Mouse (Mus musculus) embryonic facial prominence, embryonic 10.5 days (tissue): ENCODE data around the gene Trafd1. TPM values are rescaled to one million over a fixed set of nuclear protein-coding genes. Genes with fewer than 3 reads are reported as not detected.

ENCODE experiments used
- polyA plus RNA-seq: library from polyadenylated mRNA; unstranded; fragments of >200 nt; fragmentation: Nextera tagmentation; extraction: Ambion mirVana; gene quantifications from 2 replicates; pipeline ENCODE4 v1.2.1, GENCODE M21; 2016

Trafd1 gene
- polyA plus RNA-seq, 1 experiment from 2014 or later = 74.8 TPM

Other genes with a start within 250 kb of the Trafd1 start
- 25.0 and 25.4 TPM in 2 replicates for gene Ptpn11, start 194.2 kb downstream of the Trafd1 start, polyA plus RNA-seq
- 686 and 696 TPM in 2 replicates for gene Rpl6, start 181.2 kb downstream of the Trafd1 start, polyA plus RNA-seq
- gene Hectd4, start 165.4 kb downstream of the Trafd1 start, polyA plus RNA-seq = 4.4 and 5.0 TPM in 2 replicates
- gene Naa25, start 12.3 kb upstream of the Trafd1 start, polyA plus RNA-seq = 49.4 and 53.7 TPM in 2 replicates
- gene Tmem116, start 66.3 kb upstream of the Trafd1 start, polyA plus RNA-seq = 0.91 and 1.0 TPM in 2 replicates
- 114 and 122 TPM in 2 replicates for gene Erp29, start 66.9 kb upstream of the Trafd1 start, polyA plus RNA-seq
- gene Adam1b, start 117.8 kb upstream of the Trafd1 start, polyA plus RNA-seq = not detected in 2 replicates
- gene Adam1a, start 159.8 kb upstream of the Trafd1 start, polyA plus RNA-seq = 1.2 and 1.6 TPM in 2 replicates
- gene Gm42878, start 159.8 kb upstream of the Trafd1 start, polyA plus RNA-seq = not detected in 2 replicates
- gene Mapkapk5, start 160.3 kb upstream of the Trafd1 start, polyA plus RNA-seq = 51.9 TPM in 2 replicates
- gene Aldh2, start 208.2 kb upstream of the Trafd1 start, polyA plus RNA-seq = 145 and 157 TPM in 2 replicates
- gene Acad12, start 233.3 kb upstream of the Trafd1 start, polyA plus RNA-seq = 1.7 and 2.6 TPM in 2 replicates